Mouse (Mus musculus): Measurements from ENCODE around the gene Clta. TPM values are rescaled to one million over a fixed set of nuclear protein-coding genes. Genes with fewer than 3 reads are reported as not detected.
A peak's percentile ranks its signal among the peaks of the same experiment; 100 is the strongest.

Gene Clta
- polyA plus RNA-seq, 1 experiment from 2014 or later = 254 TPM

GRCm38 (mm10) chr4:44065355-44066025, 61.2 kb downstream of the Clta start:
- Histone ChIP-seq H3K4me1 (peaks cover 8% of the 10 kb centered on the region), H3K9me3 (no peaks in the 10 kb centered on the region), H3K9ac (no peak overlapping the region), H3K27me3 (no peaks in the 10 kb centered on the region), H3K4me2 (replicated peaks) (peak overlapping the region; percentile 31), H3K27ac (no peak overlapping the region), H3K36me3 (no peaks in the 10 kb centered on the region), H3K4me3 (no peak overlapping the region)
- WGBS = 27% methylated on average over 16 of the region's 16 CpGs
- peak; percentile 72; the same call in 1 of the 2 replicates for ATAC-seq (ENCODE audit: insufficient number of reproducible peaks, insufficient read depth, low FRiP score, low TSS enrichment)

- 85% methylated on average over 6 of the region's 6 CpGs for WGBS
- H3K9me3 ChIP-seq = no peaks in the 10 kb centered on the region
- H3K27me3 ChIP-seq = no peaks in the 10 kb centered on the region
- H3K9ac ChIP-seq = no peak overlapping the region
- ATAC-seq (ENCODE audit: insufficient number of reproducible peaks, insufficient read depth, low FRiP score, low TSS enrichment) = no peak
- no peak overlapping the region for H3K4me2 ChIP-seq (replicated peaks)
- H3K4me3 ChIP-seq = no peak overlapping the region
- peaks cover 15% of the 10 kb centered on the region for H3K4me1 ChIP-seq
- no peak overlapping the region for H3K27ac ChIP-seq
- H3K36me3 ChIP-seq = no peaks in the 10 kb centered on the region
Measured at GRCm38 (mm10) chr4:44066891-44067290, 62.6 kb downstream of the Clta start.

- Histone ChIP-seq H3K9me3 (no peaks in the 10 kb centered on the region), H3K27me3 (no peaks in the 10 kb centered on the region), H3K36me3 (no peaks in the 10 kb centered on the region), H3K4me2 (replicated peaks) (no peak overlapping the region), H3K9ac (no peak overlapping the region), H3K4me3 (no peak overlapping the region), H3K4me1 (peaks cover 15% of the 10 kb centered on the region), H3K27ac (no peak overlapping the region)
- ATAC-seq (ENCODE audit: insufficient number of reproducible peaks, insufficient read depth, low FRiP score, low TSS enrichment) = no peak
- WGBS = 44% methylated on average over 9 of the region's 9 CpGs
Measured at GRCm38 (mm10) chr4:44068736-44069135, 64.5 kb downstream of the Clta start.

- H3K27me3 ChIP-seq = no peaks in the 10 kb centered on the region
- H3K9me3 ChIP-seq = no peaks in the 10 kb centered on the region
- no peak overlapping the region for H3K9ac ChIP-seq
- no peak overlapping the region for H3K27ac ChIP-seq
- WGBS = 94% methylated on average over 4 of the region's 4 CpGs
- no peak overlapping the region for H3K4me3 ChIP-seq
- H3K4me1 ChIP-seq = peaks cover 15% of the 10 kb centered on the region
- no peaks in the 10 kb centered on the region for H3K36me3 ChIP-seq
- no peak for ATAC-seq (ENCODE audit: insufficient number of reproducible peaks, insufficient read depth, low FRiP score, low TSS enrichment)
- no peak overlapping the region for H3K4me2 ChIP-seq (replicated peaks)
Measured at GRCm38 (mm10) chr4:44069411-44069810, 65.2 kb downstream of the Clta start.

- Histone ChIP-seq H3K4me2 (replicated peaks) (no peak overlapping the region), H3K9ac (no peak overlapping the region)
- no peak for ATAC-seq (ENCODE audit: insufficient number of reproducible peaks, insufficient read depth, low FRiP score, low TSS enrichment)
Measured at GRCm38 (mm10) chr4:44070641-44071040, 66.4 kb downstream of the Clta start.

GRCm38 (mm10) chr4:44071741-44072145, 67.5 kb downstream of the Clta start:
- Histone ChIP-seq H3K4me1 (peaks cover 9% of the 10 kb centered on the region), H3K9ac (peak overlapping the region; percentile 88), H3K27me3 (no peaks in the 10 kb centered on the region), H3K36me3 (no peaks in the 10 kb centered on the region), H3K4me3 (peak overlapping the region; percentile 87), H3K27ac (no peak overlapping the region), H3K9me3 (no peaks in the 10 kb centered on the region), H3K4me2 (replicated peaks) (peak overlapping the region; percentile 80)
- ATAC-seq (ENCODE audit: insufficient number of reproducible peaks, insufficient read depth, low FRiP score, low TSS enrichment) = no peak
- WGBS = 14% methylated on average over 11 of the region's 11 CpGs

More at GRCm38 (mm10) chr4:44070641-44071040, 66.4 kb downstream of the Clta start:
- no peak overlapping the region for H3K4me3 ChIP-seq
- no peaks in the 10 kb centered on the region for H3K36me3 ChIP-seq
- H3K27me3 ChIP-seq = no peaks in the 10 kb centered on the region
- peaks cover 10% of the 10 kb centered on the region for H3K4me1 ChIP-seq
- 75% methylated on average over 4 of the region's 4 CpGs for WGBS
- no peaks in the 10 kb centered on the region for H3K9me3 ChIP-seq
- no peak overlapping the region for H3K27ac ChIP-seq

GRCm38 (mm10) chr4:44072146-44072872, 68.1 kb downstream of the Clta start:
- H3K4me1 ChIP-seq = peaks cover 9% of the 10 kb centered on the region

GRCm38 (mm10) chr4:44072873-44073441, 68.7 kb downstream of the Clta start:
- WGBS = 10% methylated on average over 9 of the region's 9 CpGs
- peaks cover 9% of the 10 kb centered on the region for H3K4me1 ChIP-seq
- H3K36me3 ChIP-seq = no peaks in the 10 kb centered on the region
- H3K9me3 ChIP-seq = no peaks in the 10 kb centered on the region
- peak overlapping the region; percentile 87 for H3K4me3 ChIP-seq
- peak overlapping the region; percentile 80 for H3K4me2 ChIP-seq (replicated peaks)
- ATAC-seq (ENCODE audit: insufficient number of reproducible peaks, insufficient read depth, low FRiP score, low TSS enrichment) = no peak
- no peak overlapping the region for H3K27ac ChIP-seq
- peak overlapping the region; percentile 88 for H3K9ac ChIP-seq
- H3K27me3 ChIP-seq = no peaks in the 10 kb centered on the region

More at GRCm38 (mm10) chr4:44072146-44072872, 68.1 kb downstream of the Clta start:
- Histone ChIP-seq H3K27ac (peak overlapping the region; percentile 69; the same call in 1 of the 2 replicates), H3K9ac (peak overlapping the region; percentile 88), H3K4me2 (replicated peaks) (peak overlapping the region; percentile 80), H3K27me3 (no peaks in the 10 kb centered on the region), H3K4me3 (peak overlapping the region; percentile 87), H3K36me3 (no peaks in the 10 kb centered on the region), H3K9me3 (no peaks in the 10 kb centered on the region)
- under 1% methylated on average over 69 of the region's 70 CpGs for WGBS
- ATAC-seq (ENCODE audit: insufficient number of reproducible peaks, insufficient read depth, low FRiP score, low TSS enrichment) = peak; percentile 96

- no peak overlapping the region for H3K9ac ChIP-seq
- H3K4me1 ChIP-seq = peaks cover 8% of the 10 kb centered on the region
- no peak for ATAC-seq (ENCODE audit: insufficient number of reproducible peaks, insufficient read depth, low FRiP score, low TSS enrichment)
- H3K9me3 ChIP-seq = no peaks in the 10 kb centered on the region
- no peaks in the 10 kb centered on the region for H3K27me3 ChIP-seq
- no peaks in the 10 kb centered on the region for H3K36me3 ChIP-seq
- WGBS = 78% methylated on average over 3 of the region's 3 CpGs
- no peak overlapping the region for H3K4me3 ChIP-seq
- H3K4me2 ChIP-seq (replicated peaks) = no peak overlapping the region
- no peak overlapping the region for H3K27ac ChIP-seq
Measured at GRCm38 (mm10) chr4:44073799-44074198, 69.5 kb downstream of the Clta start.

GRCm38 (mm10) chr4:44074422-44074821, 70.2 kb downstream of the Clta start:
- Histone ChIP-seq H3K36me3 (no peaks in the 10 kb centered on the region), H3K4me3 (no peak overlapping the region), H3K27ac (no peak overlapping the region), H3K9me3 (no peaks in the 10 kb centered on the region), H3K4me2 (replicated peaks) (no peak overlapping the region), H3K27me3 (no peaks in the 10 kb centered on the region), H3K4me1 (peaks cover 7% of the 10 kb centered on the region), H3K9ac (no peak overlapping the region)
- WGBS = 71% methylated on average over 4 of the region's 4 CpGs
- no peak for ATAC-seq (ENCODE audit: insufficient number of reproducible peaks, insufficient read depth, low FRiP score, low TSS enrichment)

GRCm38 (mm10) chr4:44078358-44078933, 74.2 kb downstream of the Clta start:
- WGBS = 89% methylated on average over 7 of the region's 7 CpGs
- no peak for ATAC-seq (ENCODE audit: insufficient number of reproducible peaks, insufficient read depth, low FRiP score, low TSS enrichment)

More at GRCm38 (mm10) chr4:44078358-44078933, 74.2 kb downstream of the Clta start:
- Histone ChIP-seq H3K27me3 (no peaks in the 10 kb centered on the region), H3K9ac (no peak overlapping the region), H3K4me3 (no peak overlapping the region), H3K27ac (no peak overlapping the region), H3K36me3 (no peaks in the 10 kb centered on the region), H3K4me2 (replicated peaks) (no peak overlapping the region), H3K9me3 (no peaks in the 10 kb centered on the region), H3K4me1 (no peaks in the 10 kb centered on the region)

Data from embryonic facial prominence, embryonic 12.5 days (tissue).